Mouse (Mus musculus) large intestine, adult 2 months (tissue): ENCODE measurements at regions not wholly inside any gene's neighbourhood (a gene's known extent, or its start where the extent isn't known, plus 50 kb on each side); places are given as distances from the start of the nearest gene placed in this dataset.

Experiments
- DNase-seq: peaks from one replicate; pipeline ENCODE4 v3.0.0-alpha.2; 2012; ENCODE audit warnings: low read depth, low spot score
- WGBS: fragments of 180-500 bp; shearing (Covaris S2); methylation state at CpG from one replicate; pipeline ENCODE4 v1.1.7; 2018; 5-methylcytosine and 5-hydroxymethylcytosine counted together

GRCm38 (mm10) chr7:90030486-90031250, 49.9 kb upstream of the Eed start:
- 55% methylated on average over 6 of the region's 6 CpGs for WGBS
- no peak for DNase-seq

DNA sequence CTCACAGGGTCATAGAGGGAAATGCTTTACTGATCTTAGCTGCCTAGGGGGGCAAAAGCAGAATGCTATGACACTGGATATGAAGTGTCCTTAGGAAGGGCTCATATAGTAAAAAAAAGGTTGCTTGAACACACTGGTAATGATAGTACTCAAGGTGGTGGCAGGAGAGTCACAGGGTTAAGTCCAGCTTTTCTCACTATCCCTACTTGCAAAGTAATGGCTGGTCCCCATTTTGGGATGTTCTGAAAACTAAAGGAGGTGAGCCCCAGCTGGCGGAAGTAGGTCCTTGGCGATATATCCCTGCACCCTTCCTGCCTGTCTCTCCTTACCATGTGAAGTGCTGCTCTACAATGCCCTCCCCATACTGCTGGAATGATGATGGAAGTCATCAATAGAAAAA, 52.3 kb upstream of the Eed start:
- no peak for DNase-seq
- WGBS, result 69% methylated on average over 2 of the region's 2 CpGs

DNA sequence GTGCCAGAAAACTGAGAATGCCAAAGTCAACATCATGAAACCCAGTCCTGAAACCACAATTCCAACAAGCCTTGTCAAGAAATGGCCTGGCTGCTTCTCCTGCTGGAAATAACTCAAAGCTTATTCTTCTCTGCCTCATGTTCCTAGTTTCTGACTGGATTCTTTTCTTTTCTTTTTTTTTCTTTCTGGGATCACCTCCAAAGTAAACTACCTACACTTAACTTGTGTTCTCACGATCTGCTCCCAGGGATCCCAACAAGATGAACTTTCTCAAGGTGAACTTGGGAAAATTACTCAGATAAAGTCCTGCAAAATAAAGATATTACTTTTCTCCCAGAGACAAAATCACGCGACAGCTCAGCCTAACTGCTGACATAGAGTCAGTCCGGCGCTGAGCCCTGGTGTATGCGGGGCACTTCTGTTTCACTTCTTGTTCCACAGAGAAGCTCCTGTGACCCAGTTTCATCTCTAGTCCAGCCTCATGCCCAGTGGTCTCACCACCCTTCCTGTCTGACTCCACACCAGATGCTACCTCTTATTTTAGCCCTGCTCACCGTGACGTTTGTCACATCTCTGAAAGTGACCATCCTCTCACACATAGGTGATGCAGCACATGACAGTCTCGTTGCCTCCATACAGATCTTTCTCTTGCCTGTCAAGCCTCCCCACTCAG, 53.0 kb upstream of the Eed start:
- WGBS, result 33% methylated on average over 9 of the region's 9 CpGs
- DNase-seq, result no peak

- DNase-seq, result no peak
- 72% methylated on average over 3 of the region's 3 CpGs for WGBS
Measured at GRCm38 (mm10) chr7:90034498-90034897, 53.7 kb upstream of the Eed start.

GRCm38 (mm10) chr7:90035396-90035795, 54.6 kb upstream of the Eed start:
- no peak for DNase-seq
- 84% methylated on average over 7 of the region's 7 CpGs for WGBS

DNA sequence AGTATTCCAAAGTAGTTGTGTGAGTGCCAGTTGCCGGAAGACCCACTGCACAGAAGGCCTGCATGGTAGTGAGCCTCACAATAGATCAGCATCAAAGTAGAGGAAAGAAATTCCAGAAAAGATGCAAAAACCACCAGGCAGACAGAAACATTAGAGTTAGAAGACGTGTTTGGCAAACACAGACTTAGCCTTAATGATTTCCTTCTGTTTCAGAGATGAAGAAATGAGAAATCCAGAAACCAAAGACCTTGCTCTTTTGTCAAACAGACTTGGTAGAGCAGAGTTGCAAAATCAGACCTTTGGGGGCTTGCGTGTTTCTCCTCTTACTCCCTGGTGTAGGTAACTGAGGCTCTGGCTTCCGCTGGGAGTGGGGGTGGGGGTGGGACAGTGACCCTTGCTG, 57.0 kb upstream of the Eed start:
- no peak for DNase-seq
- WGBS, result 95% methylated on average over 4 of the region's 4 CpGs

DNA sequence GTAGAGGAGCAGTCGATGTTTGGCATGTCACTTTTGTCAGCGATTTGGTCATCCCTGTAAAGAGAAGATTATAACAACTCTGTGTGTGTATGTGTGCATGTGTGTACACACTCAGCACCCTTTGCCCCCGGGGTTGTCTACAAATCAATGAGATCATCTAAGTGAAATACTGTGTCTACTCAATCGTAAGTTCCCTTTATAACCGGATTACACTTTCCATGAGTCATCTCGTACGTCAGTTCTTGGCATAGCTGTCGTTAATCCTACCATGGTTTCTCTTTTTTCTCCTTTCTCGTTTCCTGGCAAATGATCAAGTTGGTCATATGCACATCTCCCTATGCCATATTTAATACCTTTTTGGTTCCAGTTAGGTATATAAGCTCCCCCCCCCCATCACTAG, 58.7 kb upstream of the Eed start:
- 21% methylated on average over 9 of the region's 9 CpGs for WGBS
- peak; percentile 75 for DNase-seq

GRCm38 (mm10) chr7:90040581-90041340, 60.0 kb upstream of the Eed start:
- no peak for DNase-seq
- 69% methylated on average over 11 of the region's 11 CpGs for WGBS

- DNase-seq, result no peak
- 29% methylated on average over 5 of the region's 5 CpGs for WGBS
Measured at GRCm38 (mm10) chr7:90041565-90042024, 60.8 kb upstream of the Eed start.

DNA sequence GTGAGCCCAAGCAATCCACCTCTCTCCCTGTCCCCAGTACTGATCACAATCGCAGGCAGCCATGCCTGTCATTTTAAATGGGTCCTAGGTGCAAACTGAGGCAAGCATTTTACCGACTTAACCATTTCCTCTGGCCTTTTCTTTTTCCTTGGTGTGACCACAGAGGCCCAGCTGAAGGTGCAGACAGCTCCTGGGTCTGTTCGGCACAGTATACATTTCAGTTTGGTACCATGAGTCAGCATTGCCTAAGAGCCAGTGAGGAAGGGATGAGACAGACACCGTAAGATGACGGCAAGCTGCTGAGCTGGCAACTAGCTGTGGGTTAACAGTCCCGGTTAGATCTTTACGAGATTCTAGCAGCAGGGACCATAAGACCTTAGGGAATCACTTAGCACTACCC, 61.6 kb upstream of the Eed start:
- no peak for DNase-seq
- WGBS, result 69% methylated on average over 7 of the region's 7 CpGs

DNA sequence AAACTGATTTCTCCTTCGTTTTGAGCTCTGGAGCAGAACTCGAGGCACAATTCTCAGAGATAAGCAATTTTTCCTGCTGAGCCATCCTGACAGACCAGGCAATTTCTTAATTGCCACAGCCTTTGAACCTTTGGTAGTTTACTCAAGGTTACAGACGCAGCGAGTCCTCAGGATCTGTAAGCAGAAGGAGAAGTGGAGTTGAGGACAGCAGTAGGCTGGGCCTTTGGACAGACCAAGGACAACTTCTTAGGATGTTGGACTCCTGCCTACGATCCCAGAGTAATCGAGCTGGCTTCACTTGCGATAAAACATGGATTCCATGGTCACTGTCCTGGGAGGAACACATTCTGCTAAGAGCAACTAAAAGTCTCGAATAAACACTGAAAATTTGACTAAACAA, 62.7 kb upstream of the Eed start:
- 31% methylated on average over 8 of the region's 8 CpGs for WGBS
- no peak for DNase-seq

DNA sequence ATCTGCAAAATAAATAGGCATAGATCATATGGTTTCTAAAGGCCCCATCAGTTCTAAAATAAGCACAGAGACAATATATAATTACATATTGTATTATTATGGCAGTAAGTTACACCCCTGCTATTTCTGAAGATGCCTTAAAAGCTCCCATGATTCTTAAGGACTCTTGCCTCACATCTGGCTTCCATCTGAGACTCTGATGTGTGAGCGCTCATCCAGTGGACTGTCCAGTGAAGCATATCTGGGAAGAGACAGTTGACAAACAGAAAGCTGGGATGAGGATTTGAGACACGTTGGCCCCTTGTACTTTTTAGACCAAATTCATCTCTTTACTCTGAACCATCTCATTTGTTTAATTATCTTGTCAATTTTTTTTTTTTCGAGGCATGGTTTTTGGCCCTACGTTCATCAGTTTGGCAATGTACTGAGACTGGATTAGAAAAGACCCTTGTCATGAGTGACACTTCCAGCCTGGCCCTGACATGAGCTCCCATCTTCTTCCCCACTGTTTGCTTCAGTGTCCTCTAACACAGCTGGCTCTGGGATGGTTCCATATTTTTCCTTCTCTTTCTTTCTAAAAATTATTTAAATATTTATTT, 63.4 kb upstream of the Eed start:
- WGBS, result 86% methylated on average over 4 of the region's 4 CpGs

GRCm38 (mm10) chr7:90045208-90045800, 64.5 kb upstream of the Eed start:
- DNase-seq, result no peak
- WGBS, result 52% methylated on average over 4 of the region's 4 CpGs

More for the DNA sequence above, 63.4 kb upstream of the Eed start:
- no peak for DNase-seq

- no peak for DNase-seq
- 72% methylated on average over 3 of the region's 3 CpGs for WGBS
Measured at GRCm38 (mm10) chr7:90046228-90046627, 65.4 kb upstream of the Eed start.

- DNase-seq, result no peak
- WGBS, result 97% methylated on average over 4 of the region's 4 CpGs
Measured at GRCm38 (mm10) chr7:90046862-90047261, 66.1 kb upstream of the Eed start.

DNA sequence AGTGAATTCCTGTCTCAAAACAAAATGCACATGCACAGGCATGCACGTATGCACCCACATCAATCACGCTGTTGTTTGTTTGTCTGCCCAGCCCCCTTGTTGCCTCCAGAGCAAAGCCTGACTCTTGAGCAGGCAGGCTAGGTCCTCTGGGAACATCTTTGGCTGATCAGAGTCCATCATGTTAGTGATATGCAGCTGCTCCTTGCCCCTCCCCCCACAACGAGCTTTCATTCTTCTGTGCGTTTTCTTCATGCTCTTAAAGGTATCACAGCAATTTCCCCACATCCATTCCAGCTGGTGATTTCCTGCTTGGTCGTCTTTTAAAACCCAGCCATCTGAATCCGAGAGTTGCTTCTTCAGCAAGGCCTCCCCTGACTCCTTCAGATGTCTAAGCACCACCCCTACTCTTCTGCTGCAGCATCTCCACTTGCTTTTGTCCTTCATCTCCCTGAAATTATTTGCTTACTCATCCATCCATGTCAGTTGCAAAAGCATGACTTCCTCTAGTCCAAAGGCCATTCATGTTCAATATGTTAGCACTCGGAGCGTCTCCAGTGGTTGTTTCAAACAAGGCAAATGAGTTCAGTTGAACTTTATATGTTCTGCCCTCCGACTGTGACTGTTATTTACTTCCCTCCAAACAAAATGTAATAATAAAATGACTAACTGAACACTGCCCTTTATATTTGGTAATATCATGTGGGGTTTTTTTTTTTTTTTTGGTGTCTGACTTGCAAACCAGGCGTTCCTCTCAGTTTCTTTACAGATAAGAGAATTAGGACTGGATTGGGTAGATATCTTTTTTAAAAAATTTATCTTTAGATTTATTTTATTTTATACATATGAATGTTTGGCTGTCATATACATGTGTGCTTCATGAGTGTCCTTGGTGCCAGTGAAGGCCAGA, 67.9 kb upstream of the Eed start:
- DNase-seq, result no peak
- 57% methylated on average over 10 of the region's 10 CpGs for WGBS

- 84% methylated on average over 8 of the region's 8 CpGs for WGBS
- no peak for DNase-seq
Measured at GRCm38 (mm10) chr7:90049831-90050237, 69.1 kb upstream of the Eed start.

GRCm38 (mm10) chr7:90054795-90055511, 74.2 kb upstream of the Eed start:
- 27% methylated on average over 7 of the region's 7 CpGs for WGBS
- no peak for DNase-seq
